Mouse (Mus musculus): ENCODE measurements around the gene Cyp11a1. TPM values are rescaled to one million over a fixed set of nuclear protein-coding genes. Genes with fewer than 3 reads are reported as not detected.

Cyp11a1 gene
- polyA plus RNA-seq, 1 experiment from 2014 or later = 0.12 TPM

- WGBS = 68% methylated on average over 7 of the region's 7 CpGs
- no peaks in the 10 kb centered on the region for H3K9me3 ChIP-seq (ENCODE audit: control insufficient read depth, low read length)
- H3K4me3 ChIP-seq (ENCODE audit: low read depth, low read length) = no peak overlapping the region
- DNase-seq (ENCODE audit: low spot score) (no peak), ATAC-seq (ENCODE audit: insufficient number of reproducible peaks, low FRiP score, low TSS enrichment, low read depth) (no peak)
- peaks cover 11% of the 10 kb centered on the region for H3K4me1 ChIP-seq (ENCODE audit: control insufficient read depth, insufficient read depth, low read length)
- 0 out of 2 replicates have a peak, but pooled peaks cover 4% of the 10 kb centered on the region for H3K27me3 ChIP-seq (ENCODE audit: control insufficient read depth, insufficient read depth, low read length)
- no peaks in the 10 kb centered on the region for H3K36me3 ChIP-seq (ENCODE audit: control insufficient read depth, insufficient read depth, low read length)
- H3K9ac ChIP-seq (ENCODE audit: low read length) = no peak overlapping the region
- no peak overlapping the region for H3K4me2 ChIP-seq (ENCODE audit: low read depth, severe bottlenecking)
- no peak overlapping the region for H3K27ac ChIP-seq (replicated peaks; ENCODE audit: low read depth, low read length)
These were observed 29.9 kb downstream of the Cyp11a1 start for GRCm38 (mm10) chr9:58035951-58036698.

DNA sequence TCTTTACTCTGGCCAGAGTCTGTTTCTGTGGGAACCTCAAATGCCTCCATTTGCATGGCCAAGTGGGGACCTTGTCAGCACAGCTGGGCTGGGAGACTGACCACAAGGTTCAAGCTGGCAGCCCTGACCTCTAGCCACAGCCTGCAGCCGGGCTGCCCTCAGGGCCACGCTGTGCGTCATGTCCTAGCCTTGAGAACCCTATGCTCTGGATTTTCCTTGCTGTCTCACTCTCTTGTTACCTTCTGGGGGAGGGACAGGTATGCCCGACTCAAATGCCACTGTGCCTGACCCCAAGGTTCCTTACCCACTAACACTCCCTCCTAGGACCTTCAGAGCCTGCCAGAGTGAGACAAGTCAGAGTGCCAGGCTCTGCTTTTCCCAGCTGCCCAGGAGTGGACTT is 30.8 kb downstream of the Cyp11a1 start:
- no peak overlapping the region for H3K4me2 ChIP-seq (ENCODE audit: low read depth, severe bottlenecking)
- H3K27me3 ChIP-seq (ENCODE audit: control insufficient read depth, insufficient read depth, low read length) = 0 out of 2 replicates have a peak, but pooled peaks cover 4% of the 10 kb centered on the region
- H3K4me3 ChIP-seq (ENCODE audit: low read depth, low read length) = no peak overlapping the region
- no peaks in the 10 kb centered on the region for H3K36me3 ChIP-seq (ENCODE audit: control insufficient read depth, insufficient read depth, low read length)
- ATAC-seq (ENCODE audit: insufficient number of reproducible peaks, low FRiP score, low TSS enrichment, low read depth) (no peak), DNase-seq (ENCODE audit: low spot score) (no peak)
- H3K27ac ChIP-seq (replicated peaks; ENCODE audit: low read depth, low read length) = no peak overlapping the region
- H3K9me3 ChIP-seq (ENCODE audit: control insufficient read depth, low read length) = no peaks in the 10 kb centered on the region
- peaks cover 19% of the 10 kb centered on the region for H3K4me1 ChIP-seq (ENCODE audit: control insufficient read depth, insufficient read depth, low read length)
- H3K9ac ChIP-seq (ENCODE audit: low read length) = no peak overlapping the region
- 72% methylated on average over 4 of the region's 4 CpGs for WGBS

DNA sequence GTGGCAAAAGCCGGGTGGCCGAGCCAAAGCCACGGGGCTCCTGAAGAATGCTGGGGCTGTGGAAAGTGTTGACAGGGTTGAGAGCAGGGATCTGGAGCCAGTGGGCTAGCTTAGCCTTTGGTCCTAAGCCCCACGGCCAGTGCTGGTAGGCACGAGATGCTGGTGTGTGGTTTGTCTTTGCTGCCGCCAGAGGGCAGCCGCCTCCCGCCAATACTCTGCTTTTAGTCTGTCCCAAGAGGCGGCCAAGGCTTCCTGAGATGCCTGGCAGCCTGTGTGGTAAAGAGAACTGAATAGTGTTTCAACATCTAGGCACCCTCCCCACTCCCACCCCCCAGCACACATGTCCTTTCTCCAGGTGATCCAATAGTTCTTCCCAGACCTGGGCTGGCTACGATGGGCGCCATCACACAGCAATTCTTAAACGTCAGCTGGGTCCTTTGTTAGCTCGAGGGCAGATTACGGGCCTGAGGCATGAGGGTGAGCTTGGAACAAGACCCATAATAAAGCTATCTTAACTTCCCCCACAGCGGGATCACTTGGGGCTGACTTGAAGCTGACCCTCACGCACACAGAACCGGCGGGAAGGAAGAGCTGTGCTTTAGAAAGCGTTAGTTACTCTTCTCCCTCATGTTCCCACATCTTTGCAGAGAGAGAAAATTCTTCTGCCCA is 32.4 kb downstream of the Cyp11a1 start:
- H3K4me2 ChIP-seq (ENCODE audit: low read depth, severe bottlenecking) = no peak overlapping the region
- H3K4me1 ChIP-seq (ENCODE audit: control insufficient read depth, insufficient read depth, low read length) = peaks cover 27% of the 10 kb centered on the region
- no peak overlapping the region for H3K27ac ChIP-seq (replicated peaks; ENCODE audit: low read depth, low read length)
- H3K27me3 ChIP-seq (ENCODE audit: control insufficient read depth, insufficient read depth, low read length) = 0 out of 2 replicates have a peak, but pooled peaks cover 4% of the 10 kb centered on the region
- WGBS = 28% methylated on average over 19 of the region's 19 CpGs
- DNase-seq (ENCODE audit: low spot score) (peak; percentile 85), ATAC-seq (ENCODE audit: insufficient number of reproducible peaks, low FRiP score, low TSS enrichment, low read depth) (0 out of 2 replicates have a peak, but pooled peaks have one; percentile 67)
- no peak overlapping the region for H3K4me3 ChIP-seq (ENCODE audit: low read depth, low read length)
- no peaks in the 10 kb centered on the region for H3K9me3 ChIP-seq (ENCODE audit: control insufficient read depth, low read length)
- H3K36me3 ChIP-seq (ENCODE audit: control insufficient read depth, insufficient read depth, low read length) = no peaks in the 10 kb centered on the region
- no peak overlapping the region for H3K9ac ChIP-seq (ENCODE audit: low read length)

DNA sequence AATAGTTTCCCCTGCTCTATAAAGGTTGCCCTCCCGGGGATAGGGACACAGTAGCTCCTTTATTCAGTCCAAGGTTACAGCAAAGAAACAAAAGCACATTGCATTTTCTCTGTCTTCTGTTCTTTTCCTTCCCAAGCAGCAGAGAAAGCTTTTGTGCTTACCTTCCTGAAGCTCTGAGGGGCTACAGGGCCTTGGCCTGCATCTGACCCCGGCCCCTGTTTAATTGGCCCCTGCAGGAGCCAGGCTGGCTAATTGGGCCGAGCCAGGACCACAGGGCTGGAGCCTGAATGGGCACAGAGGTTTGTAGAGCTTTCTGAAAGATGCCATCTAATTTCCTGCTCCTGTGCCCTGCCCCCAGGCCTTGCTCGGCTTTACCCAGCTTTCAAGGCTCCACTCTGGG is 34.8 kb downstream of the Cyp11a1 start:
- Histone ChIP-seq H3K9ac (ENCODE audit: low read length) (peak overlapping the region; percentile 18; the same call in 1 of the 2 replicates), H3K4me1 (ENCODE audit: control insufficient read depth, insufficient read depth, low read length) (peaks cover 34% of the 10 kb centered on the region), H3K36me3 (ENCODE audit: control insufficient read depth, insufficient read depth, low read length) (no peaks in the 10 kb centered on the region), H3K27me3 (ENCODE audit: control insufficient read depth, insufficient read depth, low read length) (0 out of 2 replicates have a peak, but pooled peaks cover 4% of the 10 kb centered on the region), H3K9me3 (ENCODE audit: control insufficient read depth, low read length) (no peaks in the 10 kb centered on the region), H3K27ac (replicated peaks; ENCODE audit: low read depth, low read length) (peak overlapping the region; percentile 82), H3K4me2 (ENCODE audit: low read depth, severe bottlenecking) (0 out of 2 replicates have a peak overlapping the region, but pooled peaks have one; percentile 7), H3K4me3 (ENCODE audit: low read depth, low read length) (no peak overlapping the region)
- no peak for ATAC-seq (ENCODE audit: insufficient number of reproducible peaks, low FRiP score, low TSS enrichment, low read depth)
- 22% methylated on average over 4 of the region's 4 CpGs for WGBS
- DNase-seq (ENCODE audit: low spot score) = peak; percentile 48

GRCm38 (mm10) chr9:58042391-58042790 is 36.2 kb downstream of the Cyp11a1 start:
- WGBS = 41% methylated on average over 10 of the region's 10 CpGs
- Histone ChIP-seq H3K4me2 (ENCODE audit: low read depth, severe bottlenecking) (no peak overlapping the region), H3K36me3 (ENCODE audit: control insufficient read depth, insufficient read depth, low read length) (no peaks in the 10 kb centered on the region), H3K4me1 (ENCODE audit: control insufficient read depth, insufficient read depth, low read length) (peaks cover 34% of the 10 kb centered on the region), H3K27me3 (ENCODE audit: control insufficient read depth, insufficient read depth, low read length) (0 out of 2 replicates have a peak, but pooled peaks cover 4% of the 10 kb centered on the region), H3K27ac (replicated peaks; ENCODE audit: low read depth, low read length) (no peak overlapping the region), H3K9ac (ENCODE audit: low read length) (no peak overlapping the region), H3K9me3 (ENCODE audit: control insufficient read depth, low read length) (no peaks in the 10 kb centered on the region), H3K4me3 (ENCODE audit: low read depth, low read length) (no peak overlapping the region)
- DNase-seq (ENCODE audit: low spot score) = no peak
- no peak for ATAC-seq (ENCODE audit: insufficient number of reproducible peaks, low FRiP score, low TSS enrichment, low read depth)

DNA sequence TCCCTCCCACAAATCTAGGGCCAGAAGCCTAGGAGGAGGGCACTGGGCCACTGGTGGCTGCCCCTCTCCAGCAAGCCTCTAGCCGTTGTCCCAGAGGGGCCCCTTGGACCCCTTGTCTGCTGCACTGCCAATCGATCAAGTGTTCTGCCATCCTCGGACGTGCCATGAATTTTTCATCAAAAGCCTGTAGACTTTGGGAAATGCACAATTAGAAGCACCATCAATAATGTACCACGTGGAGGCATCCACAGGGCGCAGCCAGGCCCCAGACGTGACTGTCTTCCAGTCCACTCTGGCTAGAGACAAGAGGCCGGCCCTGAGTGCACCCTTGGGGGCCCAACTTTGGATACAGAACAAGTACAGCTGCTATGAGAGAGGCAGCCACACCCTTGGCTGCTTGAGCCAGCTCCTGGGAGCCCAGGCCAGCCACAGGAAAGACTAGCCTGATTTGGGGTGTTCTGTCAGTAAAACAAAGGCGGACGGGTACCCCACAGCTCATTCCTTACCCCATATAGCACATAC is 37.3 kb downstream of the Cyp11a1 start:
- 0 out of 2 replicates have a peak, but pooled peaks cover under 1% of the 10 kb centered on the region for H3K27me3 ChIP-seq (ENCODE audit: control insufficient read depth, insufficient read depth, low read length)
- no peak for DNase-seq (ENCODE audit: low spot score)

DNA sequence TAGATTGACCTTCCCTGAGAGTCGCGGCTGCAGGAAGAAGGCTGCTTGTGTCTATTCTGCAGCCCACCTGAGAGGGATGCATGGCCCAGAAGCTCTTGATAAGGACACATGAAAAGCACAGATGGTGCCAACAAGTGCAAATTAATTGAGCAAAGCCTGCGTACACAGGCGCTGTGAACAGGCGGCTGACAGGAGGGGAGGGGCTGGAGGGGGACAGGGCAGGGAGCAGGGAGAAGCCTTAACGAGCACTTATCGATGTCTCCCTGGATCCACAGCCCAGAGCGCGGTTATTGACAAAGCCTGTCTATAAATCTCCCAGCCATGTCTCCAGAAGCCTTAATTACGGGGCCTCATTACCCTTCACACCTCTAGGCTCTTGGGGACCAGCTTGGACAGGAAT is 38.6 kb downstream of the Cyp11a1 start:
- DNase-seq (ENCODE audit: low spot score) (peak; percentile 28), ATAC-seq (ENCODE audit: insufficient number of reproducible peaks, low FRiP score, low TSS enrichment, low read depth) (no peak)
- 7% methylated on average over 10 of the region's 10 CpGs for WGBS
- Histone ChIP-seq H3K27ac (replicated peaks; ENCODE audit: low read depth, low read length) (no peak overlapping the region), H3K4me2 (ENCODE audit: low read depth, severe bottlenecking) (no peak overlapping the region), H3K9ac (ENCODE audit: low read length) (no peak overlapping the region), H3K4me3 (ENCODE audit: low read depth, low read length) (no peak overlapping the region), H3K4me1 (ENCODE audit: control insufficient read depth, insufficient read depth, low read length) (peaks cover 31% of the 10 kb centered on the region), H3K36me3 (ENCODE audit: control insufficient read depth, insufficient read depth, low read length) (no peaks in the 10 kb centered on the region), H3K9me3 (ENCODE audit: control insufficient read depth, low read length) (no peaks in the 10 kb centered on the region), H3K27me3 (ENCODE audit: control insufficient read depth, insufficient read depth, low read length) (0 out of 2 replicates have a peak, but pooled peaks cover 2% of the 10 kb centered on the region)

More for the DNA sequence above, 37.3 kb downstream of the Cyp11a1 start:
- Histone ChIP-seq H3K4me2 (ENCODE audit: low read depth, severe bottlenecking) (no peak overlapping the region), H3K36me3 (ENCODE audit: control insufficient read depth, insufficient read depth, low read length) (no peaks in the 10 kb centered on the region), H3K9ac (ENCODE audit: low read length) (no peak overlapping the region), H3K4me1 (ENCODE audit: control insufficient read depth, insufficient read depth, low read length) (peaks cover 34% of the 10 kb centered on the region), H3K4me3 (ENCODE audit: low read depth, low read length) (no peak overlapping the region), H3K9me3 (ENCODE audit: control insufficient read depth, low read length) (no peaks in the 10 kb centered on the region), H3K27ac (replicated peaks; ENCODE audit: low read depth, low read length) (no peak overlapping the region)
- ATAC-seq (ENCODE audit: insufficient number of reproducible peaks, low FRiP score, low TSS enrichment, low read depth) = no peak
- 87% methylated on average over 10 of the region's 10 CpGs for WGBS

- H3K36me3 ChIP-seq (ENCODE audit: control insufficient read depth, insufficient read depth, low read length) = no peaks in the 10 kb centered on the region
- no peak overlapping the region for H3K9ac ChIP-seq (ENCODE audit: low read length)
- H3K4me1 ChIP-seq (ENCODE audit: control insufficient read depth, insufficient read depth, low read length) = peaks cover 28% of the 10 kb centered on the region
- H3K4me3 ChIP-seq (ENCODE audit: low read depth, low read length) = no peak overlapping the region
- 6% methylated on average over 4 of the region's 4 CpGs for WGBS
- ATAC-seq (ENCODE audit: insufficient number of reproducible peaks, low FRiP score, low TSS enrichment, low read depth) (no peak), DNase-seq (ENCODE audit: low spot score) (no peak)
- no peaks in the 10 kb centered on the region for H3K9me3 ChIP-seq (ENCODE audit: control insufficient read depth, low read length)
- H3K27me3 ChIP-seq (ENCODE audit: control insufficient read depth, insufficient read depth, low read length) = 0 out of 2 replicates have a peak, but pooled peaks cover 2% of the 10 kb centered on the region
- no peak overlapping the region for H3K4me2 ChIP-seq (ENCODE audit: low read depth, severe bottlenecking)
- H3K27ac ChIP-seq (replicated peaks; ENCODE audit: low read depth, low read length) = no peak overlapping the region
These were observed 39.4 kb downstream of the Cyp11a1 start for GRCm38 (mm10) chr9:58045646-58046045.
